Mouse (Mus musculus): ENCODE measurements at regions not wholly inside any gene's neighbourhood (a gene's known extent, or its start where the extent isn't known, plus 50 kb on each side); places are given as distances from the start of the nearest gene placed in this dataset.

DNA sequence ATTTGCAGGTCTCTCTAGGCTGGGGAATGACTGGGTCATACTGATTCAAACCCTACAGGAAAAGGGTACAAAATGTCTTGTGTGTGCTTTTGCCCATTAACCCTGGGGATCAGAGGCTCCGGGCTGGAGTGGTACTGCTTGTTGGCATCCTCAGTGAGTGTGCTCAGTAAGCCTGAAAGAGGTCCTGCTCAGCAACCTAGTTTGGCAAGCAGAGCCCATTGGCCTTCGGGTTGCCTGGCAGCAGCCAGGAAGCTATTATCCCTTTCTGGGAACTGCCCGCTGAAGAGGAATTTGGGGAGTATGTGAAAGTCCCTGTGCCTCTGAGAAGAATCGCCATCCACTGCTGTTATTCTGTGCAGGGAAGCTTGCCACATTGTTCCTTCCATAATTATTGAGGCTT lies 117.1 kb downstream of the Amer3 start:
- H3K9me3 ChIP-seq, result no peaks in the 10 kb centered on the region
- 60% methylated on average over 4 of the region's 4 CpGs for WGBS
- H3K9ac ChIP-seq, result no peak overlapping the region
- no peaks in the 10 kb centered on the region for H3K27me3 ChIP-seq (replicated peaks)
- H3K4me2 ChIP-seq (replicated peaks), result no peak overlapping the region
- H3K4me3 ChIP-seq, result no peak overlapping the region
- ATAC-seq (ENCODE audit: low FRiP score, low read depth), result no peak
- H3K4me1 ChIP-seq, result no peaks in the 10 kb centered on the region; the same call in 1 of the 2 replicates
- H3K27ac ChIP-seq, result no peak overlapping the region
- H3K36me3 ChIP-seq, result no peaks in the 10 kb centered on the region

DNA sequence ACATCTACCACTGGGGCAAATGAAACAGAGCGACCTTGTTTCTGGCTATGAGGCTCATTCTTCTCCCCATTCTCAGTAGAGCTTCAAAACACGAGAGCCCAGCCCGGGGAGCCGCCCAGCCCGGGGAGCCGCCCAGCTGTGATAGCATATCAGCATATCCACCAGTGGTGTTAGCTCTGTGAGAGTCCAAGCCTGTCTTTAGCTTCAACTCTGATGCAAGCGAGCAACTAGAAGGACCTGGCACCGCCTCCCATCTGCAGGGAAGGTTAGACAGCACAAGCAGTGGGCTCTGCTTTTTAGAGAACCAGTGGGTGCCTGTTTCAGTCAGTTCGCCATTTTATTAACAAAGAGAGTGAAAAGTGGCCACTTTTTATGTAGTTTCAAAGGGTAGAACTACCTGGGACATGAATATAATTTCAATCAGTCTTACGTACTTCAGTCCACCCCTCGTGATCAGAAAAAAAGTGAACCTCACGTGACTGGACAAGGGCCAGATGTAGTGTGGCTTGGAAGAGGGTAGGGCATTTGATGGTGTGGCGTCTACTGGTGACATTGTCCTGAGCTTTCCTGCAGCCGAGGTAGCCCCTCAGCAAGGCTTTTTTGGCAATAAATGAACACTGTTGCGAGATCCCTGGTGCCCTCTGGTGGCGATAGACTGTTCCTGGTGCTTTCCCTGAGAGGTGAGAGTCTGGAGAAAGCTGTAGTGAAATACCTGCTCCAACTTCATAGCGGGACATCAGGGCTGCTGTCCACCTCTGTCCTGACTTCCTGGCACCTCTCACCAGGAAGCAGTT lies 121.0 kb downstream of the Amer3 start:
- H3K27me3 ChIP-seq (replicated peaks), result no peaks in the 10 kb centered on the region
- 52% methylated on average over 17 of the region's 17 CpGs for WGBS
- no peaks in the 10 kb centered on the region for H3K36me3 ChIP-seq
- H3K9ac ChIP-seq, result no peak overlapping the region
- H3K4me3 ChIP-seq, result no peak overlapping the region
- H3K4me2 ChIP-seq (replicated peaks), result no peak overlapping the region
- ATAC-seq (ENCODE audit: low FRiP score, low read depth), result peak; percentile 37; the same call in 1 of the 2 replicates
- H3K27ac ChIP-seq, result no peak overlapping the region
- no peaks in the 10 kb centered on the region for H3K9me3 ChIP-seq
- no peaks in the 10 kb centered on the region; the same call in 1 of the 2 replicates for H3K4me1 ChIP-seq

DNA sequence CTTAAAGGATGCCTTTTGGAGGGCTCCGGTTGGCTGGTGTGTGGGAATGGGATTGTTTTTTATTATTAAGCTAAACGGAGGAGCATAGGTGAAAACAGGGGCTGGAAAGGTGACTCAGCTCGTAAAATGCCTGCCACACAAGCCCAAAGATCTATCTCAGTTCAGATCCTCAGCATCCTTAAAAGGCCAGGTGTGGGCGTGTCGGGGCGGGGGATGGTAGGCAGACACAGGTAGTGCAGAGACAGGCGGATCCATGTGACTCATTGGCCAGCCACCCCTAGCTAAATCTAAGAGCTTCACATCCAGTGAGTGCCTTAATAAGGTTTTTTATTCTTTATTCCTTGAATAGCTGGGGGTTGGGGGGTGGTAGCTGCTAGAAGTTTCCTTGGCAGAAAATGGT lies 122.0 kb downstream of the Amer3 start:
- no peaks in the 10 kb centered on the region for H3K9me3 ChIP-seq
- H3K27me3 ChIP-seq (replicated peaks), result no peaks in the 10 kb centered on the region
- no peak overlapping the region for H3K9ac ChIP-seq
- ATAC-seq (ENCODE audit: low FRiP score, low read depth), result no peak
- H3K27ac ChIP-seq, result no peak overlapping the region
- no peaks in the 10 kb centered on the region; the same call in 1 of the 2 replicates for H3K4me1 ChIP-seq
- H3K4me2 ChIP-seq (replicated peaks), result no peak overlapping the region
- WGBS, result 86% methylated on average over 7 of the region's 7 CpGs
- H3K4me3 ChIP-seq, result no peak overlapping the region
- H3K36me3 ChIP-seq, result no peaks in the 10 kb centered on the region

DNA sequence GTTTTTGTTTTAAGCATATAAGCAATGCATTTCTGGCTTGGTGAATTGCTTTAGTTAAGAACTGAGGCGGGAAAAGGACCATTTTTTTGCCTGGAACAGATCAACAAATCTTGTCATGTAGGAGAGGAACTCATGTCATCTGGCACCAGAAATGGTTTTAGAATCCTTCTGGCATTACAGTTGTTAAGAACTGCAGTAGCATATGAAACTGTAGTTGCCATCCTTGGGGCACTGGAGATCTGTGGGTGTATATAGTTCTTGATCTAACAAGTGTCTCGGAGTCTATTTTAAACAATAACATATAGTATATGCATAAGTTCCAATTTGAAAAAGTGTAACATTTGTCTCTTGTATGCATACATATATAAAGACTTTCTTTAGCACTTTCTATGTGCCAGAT lies 129.6 kb downstream of the Amer3 start:
- Histone ChIP-seq H3K4me1 (no peaks in the 10 kb centered on the region), H3K27ac (no peak overlapping the region), H3K4me3 (no peak overlapping the region), H3K27me3 (replicated peaks) (no peaks in the 10 kb centered on the region), H3K4me2 (replicated peaks) (no peak overlapping the region), H3K9me3 (no peaks in the 10 kb centered on the region), H3K36me3 (no peaks in the 10 kb centered on the region), H3K9ac (no peak overlapping the region)
- no peak for ATAC-seq (ENCODE audit: low FRiP score, low read depth)
- WGBS, result 94% methylated on average over 2 of the region's 2 CpGs

DNA sequence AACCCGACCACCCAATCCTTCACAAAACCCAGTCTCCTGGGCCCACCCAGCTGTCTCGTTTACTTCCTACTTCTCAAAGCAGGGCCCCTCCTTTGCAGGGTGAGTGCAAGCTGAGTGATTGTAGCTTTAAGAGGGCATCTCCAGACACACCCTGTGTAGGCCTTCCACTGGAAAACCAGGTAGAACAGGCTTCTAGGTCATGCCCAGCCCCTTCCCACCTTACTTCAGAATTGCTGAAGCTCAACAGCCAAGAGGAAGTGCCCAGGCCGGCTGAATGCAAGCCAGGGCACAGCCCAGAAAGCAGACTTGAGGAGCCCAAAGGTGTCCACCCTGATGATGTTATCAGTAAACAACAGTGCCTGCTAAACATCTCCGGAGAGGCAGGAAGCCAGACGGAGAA lies 120.2 kb downstream of the Fam168b start:
- no peak overlapping the region for H3K9ac ChIP-seq
- WGBS, result 83% methylated on average over 5 of the region's 5 CpGs
- no peak overlapping the region for H3K27ac ChIP-seq
- peaks cover 15% of the 10 kb centered on the region for H3K36me3 ChIP-seq
- H3K4me2 ChIP-seq (replicated peaks), result no peak overlapping the region
- no peaks in the 10 kb centered on the region for H3K4me1 ChIP-seq
- no peak overlapping the region for H3K4me3 ChIP-seq
- no peaks in the 10 kb centered on the region for H3K9me3 ChIP-seq
- ATAC-seq (ENCODE audit: low FRiP score, low read depth), result no peak
- no peaks in the 10 kb centered on the region for H3K27me3 ChIP-seq (replicated peaks)

DNA sequence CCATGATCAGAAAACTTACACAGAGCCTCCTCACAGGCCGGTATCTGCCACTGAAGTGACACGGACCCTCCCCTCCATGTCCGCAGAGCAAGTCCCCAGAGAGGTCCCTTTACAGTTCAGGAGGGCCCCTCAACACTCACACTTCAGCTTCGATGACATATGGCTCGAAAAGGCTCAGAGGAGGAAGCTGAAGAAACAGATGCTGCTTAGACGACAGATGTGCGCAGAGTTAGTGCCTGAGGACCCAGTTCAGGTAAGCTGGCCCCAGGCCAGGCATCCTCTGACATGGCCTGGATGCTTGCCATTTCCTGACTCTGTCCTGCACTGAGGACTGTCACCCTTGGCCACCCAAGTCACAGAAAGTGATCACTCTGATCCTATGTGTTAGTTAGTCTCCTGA lies 110.7 kb downstream of the Fam168b start:
- H3K4me1 ChIP-seq, result no peaks in the 10 kb centered on the region
- no peak overlapping the region for H3K4me3 ChIP-seq
- no peak overlapping the region for H3K9ac ChIP-seq
- no peaks in the 10 kb centered on the region for H3K9me3 ChIP-seq
- H3K27me3 ChIP-seq (replicated peaks), result no peaks in the 10 kb centered on the region
- no peaks in the 10 kb centered on the region for H3K36me3 ChIP-seq
- WGBS, result 66% methylated on average over 7 of the region's 7 CpGs
- H3K4me2 ChIP-seq (replicated peaks), result no peak overlapping the region
- H3K27ac ChIP-seq, result no peak overlapping the region
- no peak for ATAC-seq (ENCODE audit: low FRiP score, low read depth)

DNA sequence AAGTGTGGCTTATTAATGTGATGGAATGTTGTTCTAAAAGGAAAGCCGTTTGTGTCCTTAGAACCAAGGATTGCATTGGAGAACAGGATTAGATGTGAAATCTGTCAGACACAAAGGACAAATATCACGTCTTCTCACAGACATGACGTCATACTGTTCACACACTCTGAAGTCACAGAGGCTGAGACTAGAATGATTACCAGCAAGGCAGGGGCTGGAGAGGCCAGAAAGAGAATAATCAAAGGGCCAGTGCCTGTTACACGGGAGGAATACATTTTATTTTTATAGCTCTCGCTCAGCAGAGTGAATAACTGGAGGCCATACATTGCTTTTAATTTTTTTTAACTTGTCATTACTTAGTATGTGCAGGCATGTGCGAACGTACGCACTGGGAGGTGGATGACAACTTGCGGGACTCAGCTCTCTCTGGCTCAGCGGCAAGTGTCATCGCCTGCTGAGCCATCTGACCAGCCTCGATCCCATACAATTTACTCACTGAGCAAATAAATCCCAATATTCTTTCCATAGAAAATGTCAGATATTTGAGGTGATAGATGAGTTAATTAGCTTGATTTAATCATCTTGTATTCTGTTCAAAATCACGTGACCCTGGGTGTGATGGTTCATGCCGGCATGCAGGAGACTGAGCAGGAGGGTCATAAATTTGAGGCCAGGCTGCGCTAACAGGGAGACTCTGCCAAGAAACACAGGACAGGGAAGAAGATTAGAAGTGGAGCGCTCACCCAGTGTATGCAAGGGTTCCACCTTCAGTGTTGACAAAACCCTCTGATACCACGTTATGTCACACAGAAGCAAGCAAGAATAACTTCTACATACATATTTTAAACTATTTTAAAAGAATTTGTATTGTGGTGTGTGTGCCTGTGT lies 109.6 kb downstream of the Fam168b start:
- no peak overlapping the region for H3K9ac ChIP-seq
- H3K4me2 ChIP-seq (replicated peaks), result no peak overlapping the region
- H3K4me3 ChIP-seq, result no peak overlapping the region
- no peak for ATAC-seq (ENCODE audit: low FRiP score, low read depth)
- no peaks in the 10 kb centered on the region for H3K4me1 ChIP-seq
- no peaks in the 10 kb centered on the region for H3K36me3 ChIP-seq
- H3K9me3 ChIP-seq, result no peaks in the 10 kb centered on the region
- H3K27me3 ChIP-seq (replicated peaks), result no peaks in the 10 kb centered on the region
- H3K27ac ChIP-seq, result no peak overlapping the region
- 65% methylated on average over 17 of the region's 17 CpGs for WGBS

DNA sequence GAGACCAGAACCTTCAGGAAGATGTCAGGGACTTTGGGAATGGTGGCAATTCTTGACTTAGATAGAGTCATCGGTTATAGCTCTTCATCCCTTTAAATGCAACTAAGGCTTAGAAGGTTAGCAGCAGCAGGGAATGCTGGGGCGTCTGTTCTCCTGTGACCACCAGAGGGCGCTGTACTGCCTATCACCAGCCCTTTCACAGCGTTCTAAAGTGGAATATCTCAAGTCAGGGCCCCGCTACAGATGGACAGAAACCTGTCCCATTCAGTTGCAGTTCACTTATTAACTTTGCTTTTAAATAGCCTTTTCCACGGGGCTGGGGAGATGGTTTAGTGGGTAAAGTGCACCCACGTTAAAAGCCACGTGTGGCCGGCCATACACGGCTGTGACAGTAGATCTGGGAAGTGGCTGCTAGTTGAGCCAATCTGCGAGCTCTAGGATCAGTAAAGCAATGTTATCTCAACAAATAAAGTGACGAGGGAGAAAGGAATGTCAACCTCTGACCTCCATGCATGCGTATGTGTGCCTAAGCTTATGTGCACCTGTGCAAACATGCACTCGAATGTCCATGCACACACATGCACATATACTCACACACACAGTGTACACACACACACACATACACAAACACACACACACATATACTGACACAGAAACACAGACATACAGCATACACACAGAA lies 104.3 kb downstream of the Fam168b start:
- Histone ChIP-seq H3K4me1 (no peaks in the 10 kb centered on the region), H3K9me3 (no peaks in the 10 kb centered on the region), H3K4me2 (replicated peaks) (no peak overlapping the region), H3K27me3 (replicated peaks) (no peaks in the 10 kb centered on the region), H3K27ac (no peak overlapping the region), H3K9ac (no peak overlapping the region), H3K36me3 (no peaks in the 10 kb centered on the region; the same call in 1 of the 2 replicates), H3K4me3 (no peak overlapping the region)
- ATAC-seq (ENCODE audit: low FRiP score, low read depth), result 0 out of 2 replicates have a peak, but pooled peaks have one; percentile 33
- WGBS, result 50% methylated on average over 14 of the region's 14 CpGs

DNA sequence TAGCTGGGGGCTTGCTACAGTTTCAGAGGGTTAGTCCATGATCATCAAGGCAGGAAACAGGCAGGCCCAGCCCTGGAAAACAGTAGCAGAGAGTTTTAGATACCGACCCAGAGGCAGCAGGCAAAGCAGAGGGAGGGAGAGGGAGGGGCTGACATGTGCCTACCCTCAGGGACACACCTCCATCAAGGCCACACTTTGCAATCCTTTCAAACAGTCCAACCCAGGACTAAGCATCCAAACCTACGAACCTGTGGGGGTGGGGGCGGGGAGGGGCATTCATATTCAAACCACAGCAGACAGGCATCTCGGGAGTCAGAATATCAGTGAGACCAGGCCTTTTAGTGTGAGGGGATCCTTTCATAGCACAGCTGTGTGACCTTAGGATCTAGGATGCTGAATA lies 103.2 kb downstream of the Fam168b start:
- Histone ChIP-seq H3K4me3 (no peak overlapping the region), H3K27ac (no peak overlapping the region), H3K4me1 (no peaks in the 10 kb centered on the region), H3K9me3 (no peaks in the 10 kb centered on the region), H3K27me3 (replicated peaks) (no peaks in the 10 kb centered on the region), H3K36me3 (no peaks in the 10 kb centered on the region; the same call in 1 of the 2 replicates), H3K4me2 (replicated peaks) (no peak overlapping the region), H3K9ac (no peak overlapping the region)
- WGBS, result 64% methylated on average over 4 of the region's 4 CpGs
- no peak for ATAC-seq (ENCODE audit: low FRiP score, low read depth)

DNA sequence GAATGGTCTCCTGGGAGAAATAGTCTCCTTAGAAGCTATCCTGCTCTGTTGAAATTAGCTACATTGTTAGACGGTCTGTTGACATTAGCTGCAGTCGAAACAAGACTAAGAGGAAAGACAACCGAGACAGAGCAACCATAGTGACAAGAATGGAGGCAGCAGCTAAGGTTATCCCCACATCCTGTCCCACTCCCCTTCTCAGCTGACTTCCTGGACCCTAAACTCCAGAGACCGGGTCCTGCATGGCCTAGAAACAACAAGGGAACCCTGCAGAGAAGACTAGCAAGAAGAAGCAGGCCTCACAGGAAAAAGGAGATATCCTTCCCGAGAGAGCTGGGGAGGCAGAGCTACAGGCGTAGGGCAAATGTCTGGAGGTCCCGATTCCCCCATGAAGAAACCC lies 102.0 kb downstream of the Fam168b start:
- Histone ChIP-seq H3K4me2 (replicated peaks) (no peak overlapping the region), H3K4me3 (no peak overlapping the region), H3K4me1 (no peaks in the 10 kb centered on the region), H3K9me3 (no peaks in the 10 kb centered on the region), H3K27me3 (replicated peaks) (no peaks in the 10 kb centered on the region), H3K36me3 (no peaks in the 10 kb centered on the region; the same call in 1 of the 2 replicates), H3K27ac (no peak overlapping the region), H3K9ac (no peak overlapping the region)
- 69% methylated on average over 7 of the region's 7 CpGs for WGBS
- ATAC-seq (ENCODE audit: low FRiP score, low read depth), result no peak

DNA sequence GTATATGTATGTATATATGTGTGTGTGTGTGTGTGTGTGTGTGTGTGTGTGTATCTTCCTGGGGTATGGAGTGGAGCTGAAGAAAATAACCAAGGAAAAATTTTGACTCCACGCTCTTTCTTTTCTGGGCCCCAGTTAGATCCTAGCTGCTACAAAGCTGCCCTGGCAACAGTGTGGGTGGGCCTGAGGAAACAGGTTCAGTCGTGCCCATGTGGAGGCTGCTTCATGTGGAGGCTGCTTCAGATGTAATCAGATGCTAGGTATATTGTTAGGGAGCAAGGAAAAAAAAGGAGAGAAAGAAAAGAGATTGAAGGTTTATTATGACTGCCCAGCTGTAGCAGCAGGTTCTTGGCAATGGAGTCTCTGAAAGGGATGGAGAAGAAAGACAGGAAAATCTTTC lies 100.6 kb downstream of the Fam168b start:
- Histone ChIP-seq H3K4me1 (no peaks in the 10 kb centered on the region), H3K27me3 (replicated peaks) (no peaks in the 10 kb centered on the region), H3K36me3 (no peaks in the 10 kb centered on the region; the same call in 1 of the 2 replicates), H3K27ac (no peak overlapping the region), H3K9me3 (no peaks in the 10 kb centered on the region), H3K4me3 (no peak overlapping the region), H3K9ac (no peak overlapping the region), H3K4me2 (replicated peaks) (no peak overlapping the region)
- WGBS, result 71% methylated on average over 2 of the region's 2 CpGs
- ATAC-seq (ENCODE audit: low FRiP score, low read depth), result no peak

DNA sequence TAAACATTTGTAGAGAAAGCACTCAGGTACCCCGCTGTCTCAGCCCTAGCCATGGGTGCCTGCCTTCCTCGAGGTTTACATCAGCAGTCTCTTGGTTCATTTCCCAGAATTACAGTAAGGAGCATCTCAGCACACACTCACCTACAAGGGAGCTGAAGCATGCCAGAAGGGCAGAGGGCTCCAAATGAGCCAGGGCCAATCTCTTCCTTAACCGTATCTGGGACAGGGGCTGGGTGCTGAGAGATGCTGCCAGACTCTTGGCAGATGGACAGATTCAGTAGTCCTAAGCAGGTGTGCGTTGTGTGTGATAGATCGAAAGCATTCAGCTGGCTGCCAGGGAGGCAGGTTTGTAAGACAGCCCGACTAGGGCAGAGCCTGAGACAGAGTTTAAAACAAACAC lies 97.0 kb downstream of the Fam168b start:
- Histone ChIP-seq H3K27ac (no peak overlapping the region), H3K4me1 (peaks cover 16% of the 10 kb centered on the region), H3K4me3 (no peak overlapping the region), H3K9me3 (no peaks in the 10 kb centered on the region), H3K4me2 (replicated peaks) (no peak overlapping the region), H3K27me3 (replicated peaks) (peaks cover 20% of the 10 kb centered on the region), H3K36me3 (no peaks in the 10 kb centered on the region; the same call in 1 of the 2 replicates), H3K9ac (no peak overlapping the region)
- 81% methylated on average over 6 of the region's 6 CpGs for WGBS
- ATAC-seq (ENCODE audit: low FRiP score, low read depth), result no peak

All from neural tube, embryonic 12.5 days (tissue).